Mouse (Mus musculus): Measurements from ENCODE around the gene Fam19a2.

GRCm38 (mm10) chr10:123752755-123753154, 489.0 kb downstream of the Fam19a2 start:
- TF ChIP-seq CTCF (IDR thresholded peaks at IDR 0.05; ENCODE audit: low read depth, low read length) = no peak
- no peak for TF ChIP-seq POLR2A (IDR thresholded peaks at IDR 0.05; ENCODE audit: extremely low read depth, insufficient read depth, low read length)
